Mouse (Mus musculus): ENCODE results near the gene Supt20.

DNA sequence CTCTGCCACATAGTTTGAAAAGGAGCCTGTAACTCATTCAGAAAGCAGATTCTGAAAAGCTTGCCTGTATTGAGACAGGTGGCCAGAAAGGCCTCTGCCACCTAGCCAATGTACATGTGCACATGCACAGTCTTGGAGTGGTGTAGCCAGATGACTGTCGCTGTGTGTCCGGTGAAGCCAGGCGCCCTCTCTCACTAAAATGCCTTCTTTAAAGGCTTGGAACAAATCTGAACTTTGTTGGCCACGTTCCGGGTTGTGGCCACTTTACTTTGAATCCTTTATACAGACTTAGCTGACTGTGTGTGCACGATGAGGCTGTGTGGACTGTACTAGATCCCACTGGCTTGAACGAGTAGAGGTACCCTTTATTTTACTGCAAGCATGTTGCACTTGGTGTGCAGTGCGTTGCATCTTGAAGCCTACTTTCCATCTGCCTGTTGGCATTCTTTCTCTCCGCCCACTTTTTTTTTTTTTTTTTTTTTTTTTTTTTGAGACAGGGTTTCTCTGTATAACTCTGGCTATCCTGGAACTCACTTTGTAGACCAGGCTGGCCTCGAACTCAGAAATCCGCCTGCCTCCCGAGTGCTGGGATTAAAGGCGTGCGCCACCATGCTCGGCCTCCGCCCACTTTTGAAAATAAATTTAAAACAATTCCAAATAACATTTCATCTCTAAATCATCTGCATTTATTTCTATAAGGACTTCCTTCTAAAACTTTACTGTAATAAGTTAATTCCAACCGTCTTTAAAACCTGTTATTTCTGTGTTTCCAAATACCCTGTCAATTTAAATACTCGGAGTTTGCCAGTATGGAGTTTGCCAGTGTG lies 43.7 kb downstream of the Supt20 start:
- TF ChIP-seq CTCF (conservative IDR thresholded peaks at IDR 0.05; ENCODE audit: low read length) (no peak), POU5F1 (IDR thresholded peaks at IDR 0.05; ENCODE audit: borderline replicate concordance, low read length) (no peak), NANOG (IDR thresholded peaks at IDR 0.05; ENCODE audit: borderline replicate concordance, low read length) (no peak)

All from E14TG2a.4 (cell line).